Mouse (Mus musculus) lung, postnatal 10 days (tissue): ENCODE results near the gene Wars2.

ENCODE experiments used
- DNase-seq: peaks from one replicate; pipeline ENCODE4 v3.0.0; 2021

Gene Wars2

DNA sequence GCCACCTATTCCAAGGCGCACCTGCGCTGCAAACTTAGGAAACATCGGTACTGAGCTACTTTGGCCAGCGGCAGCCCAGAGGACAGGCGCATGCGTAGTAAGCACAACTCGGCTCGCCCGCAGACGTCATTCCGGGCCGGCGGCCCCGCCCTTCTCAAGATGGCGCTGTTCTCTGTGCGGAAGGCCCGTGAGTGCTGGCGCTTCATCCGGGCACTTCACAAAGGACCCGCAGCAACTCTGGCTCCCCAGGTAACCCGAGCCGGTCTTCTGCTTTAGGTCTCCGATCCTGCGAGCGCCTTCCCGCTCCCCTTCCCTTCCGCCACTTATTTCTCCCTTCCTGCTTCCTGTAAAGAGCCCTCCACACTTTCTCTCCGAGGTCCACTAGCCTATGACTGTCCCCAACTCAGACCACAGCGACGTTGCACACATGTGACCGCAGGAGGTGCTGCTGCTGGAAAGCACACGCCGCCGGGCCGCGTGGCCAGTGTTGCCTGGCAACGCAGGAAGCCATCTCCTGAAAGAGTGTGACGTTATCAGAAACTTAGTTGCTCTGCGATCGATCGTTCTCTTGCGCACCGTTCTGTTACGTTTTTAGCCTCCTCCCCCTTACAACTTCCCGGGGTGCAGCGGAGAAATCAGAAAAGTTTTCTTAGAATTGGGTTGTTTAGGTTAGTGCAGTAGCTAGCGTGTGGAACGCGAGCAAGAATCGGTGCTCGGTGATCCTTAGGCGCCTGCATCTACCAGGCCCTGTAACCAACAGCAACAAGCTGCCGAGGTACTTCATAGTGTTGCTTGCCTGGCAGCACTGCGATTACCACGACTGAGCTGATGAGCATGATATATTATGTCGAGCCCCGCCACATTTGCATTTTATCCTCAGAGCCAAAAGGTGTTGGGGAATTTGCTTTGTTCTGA lies at the start of gene Wars2:
Wars2 (plus strand) TSS at position 129 of the 915 bp plus-strand sequence.
- peak; percentile 95 for DNase-seq

DNA sequence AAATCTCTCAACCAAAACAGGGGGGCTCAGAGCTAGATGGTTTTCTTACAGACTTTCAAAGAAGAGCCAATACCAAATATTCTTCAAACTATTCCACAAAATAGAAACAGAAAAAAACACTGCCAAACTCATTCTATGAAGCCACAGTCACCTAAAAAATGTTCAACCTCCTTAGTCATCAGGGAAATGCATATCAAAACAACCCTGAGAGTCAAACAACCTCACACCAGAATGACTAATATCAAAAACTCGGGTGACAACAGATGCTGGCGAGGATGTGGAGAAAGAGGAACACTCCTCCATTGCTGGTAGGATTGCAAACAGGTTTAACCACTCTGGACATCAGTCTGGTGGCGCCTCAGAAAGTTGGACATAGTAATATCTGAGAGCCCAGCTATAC lies 44.1 kb upstream of the Wars2 start:
- no peak for DNase-seq

GRCm38 (mm10) chr3:99110353-99111213 lies 30.3 kb upstream of the Wars2 start:
- no peak for DNase-seq

- DNase-seq, result no peak
Measured at GRCm38 (mm10) chr3:99111214-99111608, 29.7 kb upstream of the Wars2 start.

DNA sequence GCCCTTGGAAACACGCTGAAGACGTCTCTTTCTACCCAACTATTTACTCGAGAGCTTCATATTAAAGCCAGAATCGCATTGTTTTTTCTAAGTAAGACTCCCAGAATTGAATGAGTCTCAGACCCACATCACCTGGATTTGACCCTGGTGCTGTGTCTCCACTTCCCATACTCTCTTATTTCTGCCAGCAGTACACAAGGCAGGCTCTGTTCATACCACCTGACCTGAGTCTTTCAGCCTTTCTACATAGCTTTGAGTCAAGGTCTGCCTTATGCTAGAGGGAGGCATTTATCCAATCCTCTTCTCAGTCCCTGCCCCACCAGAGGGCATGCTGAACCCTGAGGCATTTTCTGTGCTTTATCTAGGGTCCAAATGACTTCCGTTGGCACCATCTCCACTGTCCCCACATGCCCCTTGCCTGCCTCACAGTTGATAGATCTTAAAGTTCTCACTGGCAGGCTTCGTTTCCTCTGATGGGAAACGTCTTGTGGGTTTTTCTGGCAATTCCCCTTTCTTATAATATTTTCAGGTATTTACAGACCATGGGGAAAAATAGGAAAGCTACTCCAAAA lies 27.5 kb upstream of the Wars2 start:
- no peak for DNase-seq

- DNase-seq, result no peak
Measured at GRCm38 (mm10) chr3:99120942-99121341, 19.9 kb upstream of the Wars2 start.

- no peak for DNase-seq
Measured at GRCm38 (mm10) chr3:99130521-99130920, 10.3 kb upstream of the Wars2 start.

DNA sequence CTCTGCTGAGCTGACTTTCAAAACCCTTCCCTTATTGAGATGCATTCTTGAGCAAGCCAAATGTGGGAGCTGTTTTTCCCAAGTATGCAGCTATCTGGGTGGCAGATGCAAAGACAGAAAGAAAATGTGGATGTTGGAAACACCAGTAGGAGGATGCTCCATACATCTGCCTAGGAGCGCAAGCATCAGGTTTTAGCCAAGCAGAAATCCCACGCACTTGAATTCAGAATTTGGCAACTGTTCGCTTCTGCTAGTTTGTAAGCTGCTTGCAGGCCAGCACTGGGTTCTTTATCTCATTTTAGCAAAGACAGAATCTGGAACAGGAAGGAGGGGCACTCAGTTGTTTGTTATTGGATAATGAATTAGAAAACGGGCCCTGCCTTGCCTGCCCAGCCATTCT lies 8.9 kb upstream of the Wars2 start:
- no peak for DNase-seq

GRCm38 (mm10) chr3:99133913-99134312 lies 7.0 kb upstream of the Wars2 start:
- no peak for DNase-seq

DNA sequence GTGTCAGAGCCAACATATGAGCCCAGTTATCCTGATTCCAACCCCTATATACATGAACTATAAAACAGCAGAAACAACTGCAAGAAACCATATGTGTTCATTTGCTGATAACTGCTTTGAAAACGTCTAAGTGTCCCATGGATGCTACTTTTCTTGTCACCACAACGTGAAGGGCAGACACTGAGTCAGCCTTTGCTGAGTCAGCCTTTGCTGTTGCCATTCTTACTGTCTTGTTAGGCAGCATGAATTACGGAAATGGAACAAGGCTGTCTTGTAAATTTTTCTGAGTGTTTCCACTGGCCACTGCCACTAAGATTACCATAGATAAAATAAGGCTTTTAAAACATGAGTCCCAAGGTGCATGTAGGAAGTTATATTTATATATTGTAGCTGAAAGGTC lies 7.0 kb downstream of the Wars2 start:
- no peak for DNase-seq

- no peak for DNase-seq
Measured at GRCm38 (mm10) chr3:99149035-99149434, 8.2 kb downstream of the Wars2 start.

DNA sequence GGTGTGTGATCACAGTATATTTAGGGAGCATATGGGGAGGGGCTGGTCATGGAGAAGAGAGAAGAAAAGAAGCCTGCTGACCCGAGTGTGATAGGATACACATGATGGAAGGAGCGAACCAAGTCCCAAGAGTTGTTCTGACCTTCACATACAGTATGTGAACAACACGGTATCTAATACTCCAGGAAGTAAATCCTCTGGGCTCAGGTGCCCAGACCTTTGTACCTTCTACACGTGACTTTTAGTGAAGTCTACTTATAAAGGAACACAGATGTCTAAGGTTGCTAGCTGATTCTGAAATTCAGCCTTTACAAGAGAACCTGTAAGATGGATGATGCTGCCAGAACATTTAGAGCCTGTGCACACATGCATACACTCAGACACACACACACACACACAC lies 15.4 kb downstream of the Wars2 start:
- DNase-seq, result no peak

DNA sequence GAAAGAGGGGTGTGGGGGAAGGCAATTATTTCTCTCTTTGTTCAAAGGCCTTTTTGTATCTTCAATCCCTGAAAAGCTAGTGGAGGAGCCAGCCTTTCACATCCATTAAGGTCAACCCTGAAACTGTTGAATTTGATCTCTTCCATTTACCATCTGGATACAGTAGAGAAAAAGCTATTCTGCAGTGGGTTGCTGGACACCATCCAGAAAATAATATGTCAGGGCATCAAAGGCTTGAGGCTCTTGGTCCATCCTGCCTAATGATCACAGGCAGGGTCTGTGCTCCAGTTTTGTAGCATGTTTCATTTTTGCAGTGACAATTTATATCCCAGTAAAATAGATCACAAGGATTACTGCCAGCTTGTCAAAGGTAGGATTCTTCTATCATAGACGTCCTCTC lies 16.1 kb downstream of the Wars2 start:
- DNase-seq, result no peak

DNA sequence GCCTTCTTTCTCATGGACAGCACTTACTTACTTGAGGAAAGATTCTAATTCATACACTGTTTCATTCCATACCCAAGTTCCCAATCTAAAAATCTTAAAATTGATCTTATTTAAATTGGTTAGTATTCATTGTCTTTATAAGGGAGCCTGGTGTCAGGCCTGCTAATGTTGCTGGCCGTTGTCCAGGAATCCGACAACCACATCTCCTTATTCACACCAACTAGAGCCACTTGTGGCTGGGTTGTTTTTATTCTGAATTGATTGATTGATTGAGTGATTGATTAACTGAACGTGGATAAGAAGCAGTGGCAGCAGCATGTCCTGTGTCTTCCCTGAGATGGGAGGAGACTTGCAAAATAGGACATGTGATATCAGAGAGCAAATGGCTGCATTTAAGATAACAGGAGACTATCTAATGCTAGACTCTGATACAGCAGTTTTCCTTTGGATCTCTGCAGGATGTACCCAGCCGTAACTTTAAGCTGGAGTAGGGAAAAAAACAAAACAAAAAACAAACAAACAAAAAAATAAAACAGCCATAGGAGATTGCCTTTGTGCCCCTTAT lies 16.7 kb downstream of the Wars2 start:
- DNase-seq, result no peak

DNA sequence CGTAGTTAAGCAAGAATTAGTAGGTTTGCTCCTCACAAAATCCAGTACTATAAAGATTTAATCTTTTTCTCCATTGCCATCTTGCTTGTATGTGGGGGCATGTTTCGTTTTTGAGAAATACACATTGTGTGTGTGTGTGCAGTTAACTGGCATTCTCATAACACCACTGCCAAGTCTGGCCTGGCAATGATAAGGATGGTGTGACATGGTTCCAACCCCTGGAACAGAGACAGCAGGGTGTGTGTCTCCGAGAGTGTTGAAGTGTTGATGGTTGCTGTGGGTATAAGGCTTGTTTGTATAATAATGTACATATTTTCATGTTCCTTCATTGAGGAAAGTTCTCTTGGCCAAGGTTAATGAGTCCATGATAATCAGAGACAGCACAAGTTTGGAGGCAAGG lies 19.1 kb downstream of the Wars2 start:
- DNase-seq, result no peak

GRCm38 (mm10) chr3:99162191-99162590 lies 21.3 kb downstream of the Wars2 start:
- no peak for DNase-seq

DNA sequence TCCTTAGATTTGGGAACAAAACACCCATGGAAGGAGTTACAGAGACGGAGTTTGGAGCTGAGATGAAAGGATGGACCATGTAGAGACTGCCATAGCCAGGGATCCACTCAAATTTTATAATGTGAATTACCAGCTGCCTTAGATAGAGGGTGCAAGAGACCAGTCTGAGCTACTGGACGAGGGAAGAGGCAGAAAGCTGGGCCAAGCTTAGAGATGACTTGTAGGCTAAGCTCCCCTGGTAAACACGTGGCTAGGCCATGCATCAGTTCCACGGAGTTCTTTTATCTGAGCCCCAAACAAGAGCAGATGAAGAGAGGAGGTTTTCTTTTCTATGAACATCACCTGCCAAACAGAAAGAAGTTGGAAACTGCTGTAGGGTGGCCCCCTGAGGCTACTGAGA lies 26.9 kb downstream of the Wars2 start:
- DNase-seq, result no peak

DNA sequence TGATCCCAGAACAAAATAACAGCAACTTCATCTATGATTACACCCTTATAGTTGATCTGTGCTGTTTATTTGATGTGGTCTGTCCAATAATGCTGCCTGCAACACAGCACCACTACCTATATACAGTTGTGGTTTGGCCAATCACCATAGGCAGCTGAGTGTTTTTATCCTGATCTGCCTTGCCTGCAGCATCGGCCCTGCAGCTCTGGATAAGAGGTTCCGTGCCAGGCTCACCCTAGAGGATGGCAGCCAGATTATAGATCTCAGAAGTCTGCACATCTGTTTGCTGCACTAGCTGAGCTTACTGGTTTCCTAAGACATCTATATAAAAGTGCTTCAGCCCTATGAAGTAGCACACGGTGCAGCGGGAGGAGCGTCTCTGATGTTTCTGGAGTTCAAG lies 32.3 kb downstream of the Wars2 start:
- DNase-seq, result no peak

GRCm38 (mm10) chr3:99174658-99175304 lies 33.9 kb downstream of the Wars2 start:
- no peak for DNase-seq

DNA sequence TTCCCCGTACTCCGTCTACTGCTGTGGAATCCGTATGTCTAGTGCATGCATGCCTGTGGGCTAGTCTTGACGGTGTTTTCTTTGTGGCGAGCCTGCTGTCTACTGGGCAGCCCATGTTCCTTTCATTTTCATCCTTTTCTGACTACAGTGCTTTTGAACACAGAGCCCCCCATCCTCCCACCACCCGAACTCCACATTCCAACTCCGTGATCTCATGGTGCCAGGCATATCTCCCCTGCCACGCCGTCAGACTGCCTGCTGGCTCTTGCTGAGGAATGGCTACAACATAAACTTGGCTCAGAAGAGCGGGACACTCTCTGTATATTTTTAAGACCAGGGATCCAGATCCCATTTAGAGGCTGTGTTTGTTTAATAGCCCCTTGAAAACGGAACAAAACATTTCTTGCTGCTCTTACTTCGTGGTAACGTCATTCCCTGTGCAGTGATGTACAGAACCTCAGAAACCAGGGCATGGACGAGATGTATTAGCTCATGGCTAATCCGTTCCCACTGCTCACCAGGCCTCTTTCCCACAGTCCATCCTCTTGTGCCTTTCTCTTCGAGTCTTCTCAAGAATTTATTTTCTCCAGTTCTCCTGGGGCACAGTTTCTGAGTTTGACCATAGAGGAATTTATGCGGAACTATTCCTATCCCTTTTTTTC lies 42.6 kb downstream of the Wars2 start:
- peak; percentile 31 for DNase-seq

GRCm38 (mm10) chr3:99184373-99184772 lies 43.5 kb downstream of the Wars2 start:
- DNase-seq, result peak; percentile 10

DNA sequence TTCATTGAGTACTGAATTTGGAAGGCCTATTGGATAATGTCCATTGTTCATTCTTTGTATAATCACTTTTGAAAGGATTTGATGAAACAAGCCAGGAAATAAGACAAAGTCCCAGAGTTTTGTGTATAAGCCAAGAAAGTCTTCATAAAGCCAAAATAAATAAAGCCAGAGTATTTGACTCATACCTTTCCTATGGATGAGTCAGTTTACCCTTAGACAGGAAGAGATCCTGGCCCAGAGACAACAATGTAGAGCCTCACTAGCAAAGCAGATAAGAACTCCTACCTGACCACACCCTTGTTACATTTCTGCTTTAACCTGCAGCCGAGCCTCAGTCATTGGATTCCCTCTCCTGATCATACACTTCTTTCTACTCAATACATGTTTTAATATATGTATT lies 47.2 kb downstream of the Wars2 start:
- DNase-seq, result no peak
